Mouse (Mus musculus) stomach, postnatal 0 days (tissue): ENCODE measurements around the gene Anapc4.

Source experiments
- CTCF ChIP-seq: IDR thresholded peaks from 2 replicates; pipeline ENCODE4 v1.5.1; 2016; ENCODE audit warnings: antibody characterized with exemption, low read depth, mild to moderate bottlenecking, moderate library complexity
- EP300 ChIP-seq: optimal IDR thresholded peaks from 2 replicates; pipeline ENCODE3; 2016; ENCODE audit warnings: antibody characterized with exemption

- TF ChIP-seq CTCF: no peak
- no peak for TF ChIP-seq EP300
Measured at GRCm38 (mm10) chr5:52813312-52813711, 20.5 kb upstream of the Anapc4 start.
